Mouse (Mus musculus): Measurements from ENCODE around the gene D030056L22Rik. TPM values are rescaled to one million over a fixed set of nuclear protein-coding genes. Genes with fewer than 3 reads are reported as not detected.

The D030056L22Rik gene
- polyA plus RNA-seq, 1 experiment from 2014 or later: 51.9 TPM

- ATAC-seq (no peak), DNase-seq (ENCODE audit: low read depth, low spot score) (no peak)
- TF ChIP-seq CTCF (IDR thresholded peaks at IDR 0.05): no peak
- H3K27me3 ChIP-seq: no peaks in the 10 kb centered on the region
- POLR2A ChIA-PET: no interaction called here
- in situ Hi-C loops (cut with MboI; ENCODE audit: low pct_unique_long_range_greater_than_20kb): no loop called here
- CTCF ChIA-PET: no interaction called here
Measured at GRCm38 (mm10) chr19:18730255-18730654, 17.3 kb downstream of the D030056L22Rik start.

GRCm38 (mm10) chr19:18731077-18731476 is 18.1 kb downstream of the D030056L22Rik start:
- POLR2A ChIA-PET: no interaction called here
- ATAC-seq (no peak), DNase-seq (ENCODE audit: low read depth, low spot score) (no peak)
- CTCF ChIA-PET: no interaction called here
- in situ Hi-C loops (cut with MboI; ENCODE audit: low pct_unique_long_range_greater_than_20kb): no loop called here
- no peak for TF ChIP-seq CTCF (IDR thresholded peaks at IDR 0.05)
- H3K27me3 ChIP-seq: no peaks in the 10 kb centered on the region

- POLR2A ChIA-PET: no interaction called here
- DNase-seq (ENCODE audit: low read depth, low spot score): no peak
- no peak for ATAC-seq
- H3K27me3 ChIP-seq: no peaks in the 10 kb centered on the region
- in situ Hi-C loops (cut with MboI; ENCODE audit: low pct_unique_long_range_greater_than_20kb): no loop called here
- TF ChIP-seq CTCF (IDR thresholded peaks at IDR 0.05): no peak
- CTCF ChIA-PET: no interaction called here
Measured at GRCm38 (mm10) chr19:18735901-18736300, 22.9 kb downstream of the D030056L22Rik start.

- TF ChIP-seq CTCF (IDR thresholded peaks at IDR 0.05): no peak
- in situ Hi-C loops (cut with MboI; ENCODE audit: low pct_unique_long_range_greater_than_20kb): no loop called here
- POLR2A ChIA-PET: interaction anchor here (0.6 kb wide), 1 partner anchor 1307 kb away, joined by 3 read pairs; no protein-coding TSS in a partner anchor
- H3K27me3 ChIP-seq: no peaks in the 10 kb centered on the region
- CTCF ChIA-PET: no interaction called here
- ATAC-seq (no peak), DNase-seq (ENCODE audit: low read depth, low spot score) (no peak)
Measured at GRCm38 (mm10) chr19:18739146-18739545, 26.2 kb downstream of the D030056L22Rik start.

- no peak for DNase-seq (ENCODE audit: low read depth, low spot score)
- ATAC-seq: no peak
- no peak for TF ChIP-seq CTCF (IDR thresholded peaks at IDR 0.05)
- H3K27me3 ChIP-seq: no peaks in the 10 kb centered on the region
- POLR2A ChIA-PET: no interaction called here
- CTCF ChIA-PET: interaction anchor here (1.2 to 1.4 kb wide), 2 partner anchors 10 to 18 kb away, joined by 3 read pairs; no protein-coding TSS in a partner anchor
- in situ Hi-C loops (cut with MboI; ENCODE audit: low pct_unique_long_range_greater_than_20kb): no loop called here
Measured at GRCm38 (mm10) chr19:18743946-18744345, 31.0 kb downstream of the D030056L22Rik start.

GRCm38 (mm10) chr19:18746576-18747340 is 33.8 kb downstream of the D030056L22Rik start:
- no peak for TF ChIP-seq CTCF (IDR thresholded peaks at IDR 0.05)
- ChIA-PET POLR2A (no interaction called here), CTCF (no interaction called here)
- no peaks in the 10 kb centered on the region for H3K27me3 ChIP-seq
- DNase-seq (ENCODE audit: low read depth, low spot score) (no peak), ATAC-seq (peak; percentile 67)
- in situ Hi-C loops (cut with MboI; ENCODE audit: low pct_unique_long_range_greater_than_20kb): no loop called here

GRCm38 (mm10) chr19:18747379-18747778 is 34.4 kb downstream of the D030056L22Rik start:
- CTCF ChIA-PET: no interaction called here
- in situ Hi-C loops (cut with MboI; ENCODE audit: low pct_unique_long_range_greater_than_20kb): no loop called here
- DNase-seq (ENCODE audit: low read depth, low spot score) (no peak), ATAC-seq (no peak)
- H3K27me3 ChIP-seq: no peaks in the 10 kb centered on the region
- POLR2A ChIA-PET: interaction anchor here (0.5 kb wide), 1 partner anchor 35 kb away, joined by 8 read pairs; no protein-coding TSS in a partner anchor
- no peak for TF ChIP-seq CTCF (IDR thresholded peaks at IDR 0.05)

GRCm38 (mm10) chr19:18749598-18750339 is 36.8 kb downstream of the D030056L22Rik start, which contains the start of gene Trpm6:
Gene Trpm6, plus strand, starts transcription at chr19:18749983.
- CTCF ChIA-PET: interaction anchor here (0.7 kb wide), 1 partner anchor 42 kb away, joined by 3 read pairs; no protein-coding TSS in a partner anchor
- TF ChIP-seq CTCF (IDR thresholded peaks at IDR 0.05): no peak
- ATAC-seq (no peak), DNase-seq (ENCODE audit: low read depth, low spot score) (no peak)
- H3K27me3 ChIP-seq: no peaks in the 10 kb centered on the region
- POLR2A ChIA-PET: no interaction called here
- in situ Hi-C loops (cut with MboI; ENCODE audit: low pct_unique_long_range_greater_than_20kb): no loop called here

GRCm38 (mm10) chr19:18757191-18757590 is 44.2 kb downstream of the D030056L22Rik start:
- H3K27me3 ChIP-seq: no peaks in the 10 kb centered on the region
- POLR2A ChIA-PET: no interaction called here
- no peak for TF ChIP-seq CTCF (IDR thresholded peaks at IDR 0.05)
- CTCF ChIA-PET: interaction anchor here (1.3 kb wide), 1 partner anchor 26 kb away, joined by 3 read pairs; no protein-coding TSS in a partner anchor
- in situ Hi-C loops (cut with MboI; ENCODE audit: low pct_unique_long_range_greater_than_20kb): no loop called here
- ATAC-seq (peak; percentile 36), DNase-seq (ENCODE audit: low read depth, low spot score) (no peak)

GRCm38 (mm10) chr19:18757706-18758105 is 44.7 kb downstream of the D030056L22Rik start:
- no peaks in the 10 kb centered on the region for H3K27me3 ChIP-seq
- in situ Hi-C loops (cut with MboI; ENCODE audit: low pct_unique_long_range_greater_than_20kb): no loop called here
- CTCF ChIA-PET: interaction anchor here (1.3 kb wide), 1 partner anchor 25 kb away, joined by 3 read pairs; no protein-coding TSS in a partner anchor
- DNase-seq (ENCODE audit: low read depth, low spot score) (no peak), ATAC-seq (no peak)
- POLR2A ChIA-PET: no interaction called here
- TF ChIP-seq CTCF (IDR thresholded peaks at IDR 0.05): no peak

GRCm38 (mm10) chr19:18758269-18758668 is 45.3 kb downstream of the D030056L22Rik start:
- ChIA-PET CTCF (no interaction called here), POLR2A (no interaction called here)
- ATAC-seq: no peak
- in situ Hi-C loops (cut with MboI; ENCODE audit: low pct_unique_long_range_greater_than_20kb): no loop called here
- DNase-seq (ENCODE audit: low read depth, low spot score): no peak
- H3K27me3 ChIP-seq: no peaks in the 10 kb centered on the region
- TF ChIP-seq CTCF (IDR thresholded peaks at IDR 0.05): no peak

All from Patski (cell line).